Mouse (Mus musculus): ENCODE measurements around the gene Serpinf2. TPM values are rescaled to one million over a fixed set of nuclear protein-coding genes. Genes with fewer than 3 reads are reported as not detected.

Serpinf2 gene
- 0.34 TPM for polyA plus RNA-seq (2015; fragmentation: Illumina TruSeq; extraction: RNeasy Lipid Tissue Mini Kit (QIAGEN cat#74804); ENCODE audit: low read depth, low replicate concordance)

GRCm38 (mm10) chr11:75439363-75439762 is at the start of gene Serpinf2:
Serpinf2 (minus strand) TSS chr11:75439591.

GRCm38 (mm10) chr11:75486601-75487285 is 47.4 kb upstream of the Serpinf2 start, which contains the start of gene Prpf8:
Prpf8 (plus strand) TSS chr11:75486816.

GRCm38 (mm10) chr11:75460844-75461742 is 21.7 kb upstream of the Serpinf2 start, which contains the start of gene Tlcd2:
Tlcd2 (plus strand) TSS chr11:75461715.

GRCm38 (mm10) chr11:75453991-75454930 is 14.9 kb upstream of the Serpinf2 start, which contains the start of gene Wdr81:
Wdr81 (minus strand) TSS chr11:75454717.

GRCm38 (mm10) chr11:75422013-75422792 is 17.2 kb downstream of the Serpinf2 start, which contains the start of gene Serpinf1:
Serpinf1 (minus strand) TSS chr11:75422701.

Other genes with a start within 250 kb of the Serpinf2 start
- 16.6 TPM for gene Dph1, start 248.3 kb downstream of the Serpinf2 start, polyA plus RNA-seq (2015; fragmentation: Illumina TruSeq; extraction: RNeasy Lipid Tissue Mini Kit (QIAGEN cat#74804); ENCODE audit: low read depth, low replicate concordance)
- gene Rtn4rl1, start 245.8 kb downstream of the Serpinf2 start, polyA plus RNA-seq (2015; fragmentation: Illumina TruSeq; extraction: RNeasy Lipid Tissue Mini Kit (QIAGEN cat#74804); ENCODE audit: low read depth, low replicate concordance): 38.6 TPM
- gene Rpa1, start 91.3 kb downstream of the Serpinf2 start, polyA plus RNA-seq (2015; fragmentation: Illumina TruSeq; extraction: RNeasy Lipid Tissue Mini Kit (QIAGEN cat#74804); ENCODE audit: low read depth, low replicate concordance): 56.3 TPM
- gene Smyd4, start 91.2 kb downstream of the Serpinf2 start, polyA plus RNA-seq (2015; fragmentation: Illumina TruSeq; extraction: RNeasy Lipid Tissue Mini Kit (QIAGEN cat#74804); ENCODE audit: low read depth, low replicate concordance): 8.3 TPM
- gene Serpinf1, start 16.9 kb downstream of the Serpinf2 start, polyA plus RNA-seq (2015; fragmentation: Illumina TruSeq; extraction: RNeasy Lipid Tissue Mini Kit (QIAGEN cat#74804); ENCODE audit: low read depth, low replicate concordance): 18.2 TPM
- 10.1 TPM for gene Wdr81, start 15.1 kb upstream of the Serpinf2 start, polyA plus RNA-seq (2015; fragmentation: Illumina TruSeq; extraction: RNeasy Lipid Tissue Mini Kit (QIAGEN cat#74804); ENCODE audit: low read depth, low replicate concordance)
- 1.2 TPM for gene Tlcd2, start 22.1 kb upstream of the Serpinf2 start, polyA plus RNA-seq (2015; fragmentation: Illumina TruSeq; extraction: RNeasy Lipid Tissue Mini Kit (QIAGEN cat#74804); ENCODE audit: low read depth, low replicate concordance)
- gene Prpf8, start 47.2 kb upstream of the Serpinf2 start, polyA plus RNA-seq (2015; fragmentation: Illumina TruSeq; extraction: RNeasy Lipid Tissue Mini Kit (QIAGEN cat#74804); ENCODE audit: low read depth, low replicate concordance): 68.6 TPM
- gene Rilp, start 70.5 kb upstream of the Serpinf2 start, polyA plus RNA-seq (2015; fragmentation: Illumina TruSeq; extraction: RNeasy Lipid Tissue Mini Kit (QIAGEN cat#74804); ENCODE audit: low read depth, low replicate concordance): 1.1 TPM
- 1.3 TPM for gene Scarf1, start 73.9 kb upstream of the Serpinf2 start, polyA plus RNA-seq (2015; fragmentation: Illumina TruSeq; extraction: RNeasy Lipid Tissue Mini Kit (QIAGEN cat#74804); ENCODE audit: low read depth, low replicate concordance)
- 23.8 TPM for gene Slc43a2, start 92.1 kb upstream of the Serpinf2 start, polyA plus RNA-seq (2015; fragmentation: Illumina TruSeq; extraction: RNeasy Lipid Tissue Mini Kit (QIAGEN cat#74804); ENCODE audit: low read depth, low replicate concordance)
- 282 TPM for gene Pitpna, start 148.5 kb upstream of the Serpinf2 start, polyA plus RNA-seq (2015; fragmentation: Illumina TruSeq; extraction: RNeasy Lipid Tissue Mini Kit (QIAGEN cat#74804); ENCODE audit: low read depth, low replicate concordance)
- 39.6 TPM for gene Inpp5k, start 191.4 kb upstream of the Serpinf2 start, polyA plus RNA-seq (2015; fragmentation: Illumina TruSeq; extraction: RNeasy Lipid Tissue Mini Kit (QIAGEN cat#74804); ENCODE audit: low read depth, low replicate concordance)
- gene Myo1c, start 210.9 kb upstream of the Serpinf2 start, polyA plus RNA-seq (2015; fragmentation: Illumina TruSeq; extraction: RNeasy Lipid Tissue Mini Kit (QIAGEN cat#74804); ENCODE audit: low read depth, low replicate concordance): 12.5 TPM
- gene Crk, start 239.7 kb upstream of the Serpinf2 start, polyA plus RNA-seq (2015; fragmentation: Illumina TruSeq; extraction: RNeasy Lipid Tissue Mini Kit (QIAGEN cat#74804); ENCODE audit: low read depth, low replicate concordance): 122 TPM

All from brain, adult 10 weeks (tissue).